Mouse (Mus musculus) limb, embryonic 13.5 days (tissue): ENCODE data around the gene Tnnc2. TPM values are rescaled to one million over a fixed set of nuclear protein-coding genes. Genes with fewer than 3 reads are reported as not detected.

ENCODE experiments used
- ATAC-seq: fragments of 200-750 bp; cut with Nextera tagmentation; 2 replicates; pipeline ENCODE4 v1.8.0; 2017; ENCODE audit warnings: low read depth, moderate number of reproducible peaks, moderate TSS enrichment; ENCODE audit not compliant: low FRiP score
- H3K27ac ChIP-seq: fragments of 300-500 bp; sonication (generic); 2 replicates; pipeline ENCODE4 v1.5.1; 2015; ENCODE audit warnings: inconsistent platforms, mild to moderate bottlenecking, moderate library complexity
- H3K27me3 ChIP-seq: fragments of 300-500 bp; sonication (generic); 2 replicates; pipeline ENCODE4 v1.6.1; 2015; ENCODE audit warnings: mild to moderate bottlenecking, inconsistent platforms
- H3K36me3 ChIP-seq: fragments of 300-500 bp; sonication (generic); 2 replicates; pipeline ENCODE4 v1.6.1; 2015; ENCODE audit warnings: inconsistent platforms, mild to moderate bottlenecking, moderate library complexity
- H3K4me1 ChIP-seq: fragments of 300-500 bp; sonication (generic); 2 replicates; pipeline ENCODE4 v1.6.1; 2015; ENCODE audit warnings: inconsistent platforms
- H3K4me2 ChIP-seq: fragments of 300-500 bp; sonication (generic); replicated peaks from 2 replicates; pipeline ENCODE4 v1.6.1; 2015; ENCODE audit warnings: inconsistent platforms, mild to moderate bottlenecking, moderate library complexity
- H3K4me3 ChIP-seq: fragments of 300-500 bp; sonication (generic); 2 replicates; pipeline ENCODE4 v1.5.1; 2015; ENCODE audit warnings: moderate library complexity, mild to moderate bottlenecking, inconsistent platforms
- H3K9ac ChIP-seq: fragments of 300-500 bp; sonication (generic); 2 replicates; pipeline ENCODE4 v1.6.1; 2015; ENCODE audit warnings: mild to moderate bottlenecking, inconsistent platforms
- H3K9me3 ChIP-seq: fragments of 300-500 bp; sonication (generic); 2 replicates; pipeline ENCODE4 v1.6.1; 2016; ENCODE audit warnings: inconsistent platforms
- WGBS: fragments of 180-500 bp; shearing (Covaris S2); methylation state at CpG from one replicate; pipeline ENCODE4 v1.1.7; 2015; 5-methylcytosine and 5-hydroxymethylcytosine counted together
- polyA plus RNA-seq: library from polyadenylated mRNA; unstranded; fragments of >200 nt; fragmentation: Nextera tagmentation; extraction: Ambion mirVana; gene quantifications from 2 replicates; pipeline ENCODE4 v1.2.1, GENCODE M21; 2015

Tnnc2 gene
- polyA plus RNA-seq, 1 experiment from 2014 or later = 190 TPM

- no peak overlapping the region for H3K9ac ChIP-seq
- no peak for ATAC-seq
- H3K4me3 ChIP-seq = no peak overlapping the region
- H3K27ac ChIP-seq = no peak overlapping the region
- H3K27me3 ChIP-seq = no peaks in the 10 kb centered on the region
- no peak overlapping the region for H3K4me2 ChIP-seq
- H3K9me3 ChIP-seq = no peaks in the 10 kb centered on the region
- peaks cover 34% of the 10 kb centered on the region for H3K4me1 ChIP-seq
- WGBS = 88% methylated on average over 15 of the region's 15 CpGs
- peaks cover 66% of the 10 kb centered on the region for H3K36me3 ChIP-seq
These were observed 11.8 kb downstream of the Tnnc2 start for GRCm38 (mm10) chr2:164767812-164768540.

- H3K4me1 ChIP-seq = peaks cover 17% of the 10 kb centered on the region
- no peak overlapping the region for H3K4me2 ChIP-seq
- no peaks in the 10 kb centered on the region for H3K9me3 ChIP-seq
- H3K27ac ChIP-seq = no peak overlapping the region
- no peak for ATAC-seq
- no peaks in the 10 kb centered on the region for H3K27me3 ChIP-seq
- no peak overlapping the region for H3K4me3 ChIP-seq
- H3K9ac ChIP-seq = no peak overlapping the region
- WGBS = 79% methylated on average over 3 of the region's 3 CpGs
- peaks cover 70% of the 10 kb centered on the region for H3K36me3 ChIP-seq
These were observed 13.9 kb downstream of the Tnnc2 start for GRCm38 (mm10) chr2:164765841-164766240.

- Histone ChIP-seq H3K27ac (no peak overlapping the region), H3K4me2 (no peak overlapping the region), H3K27me3 (no peaks in the 10 kb centered on the region), H3K4me1 (peaks cover under 1% of the 10 kb centered on the region; the same call in 1 of the 2 replicates), H3K36me3 (peaks cover 94% of the 10 kb centered on the region), H3K9me3 (no peaks in the 10 kb centered on the region), H3K4me3 (no peak overlapping the region), H3K9ac (no peak overlapping the region)
- no peak for ATAC-seq
- WGBS = 92% methylated on average over 7 of the region's 7 CpGs
These were observed 17.2 kb downstream of the Tnnc2 start for GRCm38 (mm10) chr2:164762593-164762992.

GRCm38 (mm10) chr2:164761971-164762370 is 17.8 kb downstream of the Tnnc2 start:
- H3K4me2 ChIP-seq = no peak overlapping the region
- no peaks in the 10 kb centered on the region for H3K9me3 ChIP-seq
- H3K4me1 ChIP-seq = no peaks in the 10 kb centered on the region
- no peak overlapping the region for H3K27ac ChIP-seq
- no peak overlapping the region for H3K9ac ChIP-seq
- H3K36me3 ChIP-seq = peaks cover 94% of the 10 kb centered on the region
- H3K27me3 ChIP-seq = no peaks in the 10 kb centered on the region
- no peak for ATAC-seq
- WGBS = 98% methylated on average over 4 of the region's 4 CpGs
- H3K4me3 ChIP-seq = no peak overlapping the region

GRCm38 (mm10) chr2:164761502-164761901 is 18.3 kb downstream of the Tnnc2 start:
- Histone ChIP-seq H3K4me3 (no peak overlapping the region), H3K9me3 (no peaks in the 10 kb centered on the region), H3K4me2 (no peak overlapping the region), H3K36me3 (peaks cover 94% of the 10 kb centered on the region), H3K27me3 (no peaks in the 10 kb centered on the region), H3K9ac (no peak overlapping the region), H3K4me1 (no peaks in the 10 kb centered on the region), H3K27ac (no peak overlapping the region)
- ATAC-seq = no peak
- WGBS = 93% methylated on average over 2 of the region's 2 CpGs

- Histone ChIP-seq H3K9ac (no peak overlapping the region), H3K4me2 (no peak overlapping the region), H3K4me3 (no peak overlapping the region), H3K4me1 (no peaks in the 10 kb centered on the region), H3K27me3 (no peaks in the 10 kb centered on the region), H3K9me3 (no peaks in the 10 kb centered on the region), H3K27ac (no peak overlapping the region), H3K36me3 (peaks cover 94% of the 10 kb centered on the region)
- 88% methylated on average over 4 of the region's 4 CpGs for WGBS
- ATAC-seq = no peak
These were observed 19.5 kb downstream of the Tnnc2 start for GRCm38 (mm10) chr2:164760059-164760833.

GRCm38 (mm10) chr2:164758692-164759091 is 21.1 kb downstream of the Tnnc2 start:
- no peak overlapping the region for H3K9ac ChIP-seq
- no peaks in the 10 kb centered on the region for H3K4me1 ChIP-seq
- H3K9me3 ChIP-seq = no peaks in the 10 kb centered on the region
- H3K36me3 ChIP-seq = peaks cover 100% of the 10 kb centered on the region
- H3K4me2 ChIP-seq = no peak overlapping the region
- no peak overlapping the region for H3K27ac ChIP-seq
- 70% methylated on average over 1 of the region's 1 CpGs for WGBS
- no peak for ATAC-seq
- H3K4me3 ChIP-seq = no peak overlapping the region
- no peaks in the 10 kb centered on the region for H3K27me3 ChIP-seq

GRCm38 (mm10) chr2:164757841-164758240 is 21.9 kb downstream of the Tnnc2 start:
- H3K4me3 ChIP-seq = no peak overlapping the region
- 87% methylated on average over 11 of the region's 11 CpGs for WGBS
- no peaks in the 10 kb centered on the region for H3K27me3 ChIP-seq
- ATAC-seq = no peak
- H3K9ac ChIP-seq = no peak overlapping the region
- no peak overlapping the region for H3K4me2 ChIP-seq
- H3K36me3 ChIP-seq = peaks cover 100% of the 10 kb centered on the region
- no peaks in the 10 kb centered on the region for H3K4me1 ChIP-seq
- H3K27ac ChIP-seq = no peak overlapping the region
- H3K9me3 ChIP-seq = no peaks in the 10 kb centered on the region

- Histone ChIP-seq H3K27ac (no peak overlapping the region), H3K4me1 (no peaks in the 10 kb centered on the region), H3K4me2 (no peak overlapping the region), H3K9ac (no peak overlapping the region), H3K27me3 (no peaks in the 10 kb centered on the region), H3K4me3 (no peak overlapping the region), H3K9me3 (no peaks in the 10 kb centered on the region), H3K36me3 (peaks cover 99% of the 10 kb centered on the region)
- no peak for ATAC-seq
- 83% methylated on average over 2 of the region's 2 CpGs for WGBS
These were observed 25.0 kb downstream of the Tnnc2 start for GRCm38 (mm10) chr2:164754800-164755199.

GRCm38 (mm10) chr2:164754105-164754504 is 25.7 kb downstream of the Tnnc2 start:
- Histone ChIP-seq H3K9me3 (no peaks in the 10 kb centered on the region), H3K27me3 (no peaks in the 10 kb centered on the region), H3K36me3 (peaks cover 95% of the 10 kb centered on the region), H3K4me1 (no peaks in the 10 kb centered on the region), H3K4me2 (no peak overlapping the region), H3K4me3 (no peak overlapping the region), H3K27ac (no peak overlapping the region), H3K9ac (no peak overlapping the region)
- 91% methylated on average over 11 of the region's 11 CpGs for WGBS
- no peak for ATAC-seq

GRCm38 (mm10) chr2:164752454-164752853 is 27.3 kb downstream of the Tnnc2 start:
- H3K27me3 ChIP-seq = no peaks in the 10 kb centered on the region
- H3K9ac ChIP-seq = no peak overlapping the region
- H3K4me2 ChIP-seq = no peak overlapping the region
- peaks cover 95% of the 10 kb centered on the region for H3K36me3 ChIP-seq
- H3K4me1 ChIP-seq = 0 out of 2 replicates have a peak, but pooled peaks cover 7% of the 10 kb centered on the region
- no peak overlapping the region for H3K27ac ChIP-seq
- no peak overlapping the region for H3K4me3 ChIP-seq
- ATAC-seq = no peak
- H3K9me3 ChIP-seq = no peaks in the 10 kb centered on the region
- 87% methylated on average over 2 of the region's 2 CpGs for WGBS

- Histone ChIP-seq H3K9me3 (no peaks in the 10 kb centered on the region), H3K27me3 (no peaks in the 10 kb centered on the region), H3K36me3 (peaks cover 63% of the 10 kb centered on the region), H3K27ac (no peak overlapping the region), H3K4me1 (peaks cover 24% of the 10 kb centered on the region), H3K4me2 (no peak overlapping the region), H3K4me3 (no peak overlapping the region), H3K9ac (no peak overlapping the region)
- ATAC-seq = no peak
- WGBS = 92% methylated on average over 6 of the region's 6 CpGs
These were observed 30.8 kb downstream of the Tnnc2 start for GRCm38 (mm10) chr2:164748991-164749390.
